Mouse (Mus musculus): ENCODE results near the gene Fam71f2. TPM values are rescaled to one million over a fixed set of nuclear protein-coding genes. Genes with fewer than 3 reads are reported as not detected.

Gene Fam71f2
- polyA plus RNA-seq, 1 experiment from 2014 or later = 0.72 TPM

- H3K9me3 ChIP-seq (replicated peaks) = no peaks in the 10 kb centered on the region
- ATAC-seq (ENCODE audit: low FRiP score) = no peak
- no peaks in the 10 kb centered on the region for H3K27me3 ChIP-seq
- no peak overlapping the region for H3K4me3 ChIP-seq
- H3K4me2 ChIP-seq (replicated peaks) = no peak overlapping the region
- no peaks in the 10 kb centered on the region for H3K36me3 ChIP-seq
- H3K9ac ChIP-seq = no peak overlapping the region
- no peak overlapping the region for H3K27ac ChIP-seq
- WGBS = 81% methylated on average over 6 of the region's 6 CpGs
- H3K4me1 ChIP-seq = no peaks in the 10 kb centered on the region
Observed at GRCm38 (mm10) chr6:29321586-29321985, 42.2 kb downstream of the Fam71f2 start.

GRCm38 (mm10) chr6:29322147-29322546 is 42.8 kb downstream of the Fam71f2 start:
- no peak overlapping the region for H3K4me3 ChIP-seq
- H3K4me1 ChIP-seq = no peaks in the 10 kb centered on the region
- no peak overlapping the region for H3K9ac ChIP-seq
- no peak overlapping the region for H3K4me2 ChIP-seq (replicated peaks)
- no peaks in the 10 kb centered on the region for H3K27me3 ChIP-seq
- no peak overlapping the region for H3K27ac ChIP-seq
- H3K9me3 ChIP-seq (replicated peaks) = no peaks in the 10 kb centered on the region
- WGBS = 95% methylated on average over 7 of the region's 7 CpGs
- no peaks in the 10 kb centered on the region for H3K36me3 ChIP-seq
- no peak for ATAC-seq (ENCODE audit: low FRiP score)

GRCm38 (mm10) chr6:29322735-29323134 is 43.3 kb downstream of the Fam71f2 start:
- Histone ChIP-seq H3K36me3 (no peaks in the 10 kb centered on the region), H3K4me2 (replicated peaks) (no peak overlapping the region), H3K4me3 (no peak overlapping the region), H3K9ac (no peak overlapping the region), H3K9me3 (replicated peaks) (no peaks in the 10 kb centered on the region), H3K27ac (no peak overlapping the region), H3K4me1 (no peaks in the 10 kb centered on the region), H3K27me3 (no peaks in the 10 kb centered on the region)
- WGBS = 73% methylated on average over 4 of the region's 4 CpGs
- no peak for ATAC-seq (ENCODE audit: low FRiP score)

- Histone ChIP-seq H3K4me3 (no peak overlapping the region), H3K4me2 (replicated peaks) (no peak overlapping the region), H3K27ac (no peak overlapping the region), H3K9ac (no peak overlapping the region), H3K9me3 (replicated peaks) (no peaks in the 10 kb centered on the region), H3K27me3 (no peaks in the 10 kb centered on the region), H3K4me1 (no peaks in the 10 kb centered on the region), H3K36me3 (no peaks in the 10 kb centered on the region)
- ATAC-seq (ENCODE audit: low FRiP score) = no peak
- WGBS = 91% methylated on average over 9 of the region's 9 CpGs
Observed at GRCm38 (mm10) chr6:29326961-29327360, 47.6 kb downstream of the Fam71f2 start.

GRCm38 (mm10) chr6:29329514-29329913 is 50.1 kb downstream of the Fam71f2 start:
- no peaks in the 10 kb centered on the region for H3K9me3 ChIP-seq (replicated peaks)
- H3K27me3 ChIP-seq = peaks cover 6% of the 10 kb centered on the region; the same call in 1 of the 2 replicates
- no peak overlapping the region for H3K4me2 ChIP-seq (replicated peaks)
- no peak overlapping the region for H3K4me3 ChIP-seq
- H3K9ac ChIP-seq = no peak overlapping the region
- no peak overlapping the region for H3K27ac ChIP-seq
- H3K4me1 ChIP-seq = no peaks in the 10 kb centered on the region
- 69% methylated on average over 4 of the region's 4 CpGs for WGBS
- no peaks in the 10 kb centered on the region for H3K36me3 ChIP-seq
- no peak for ATAC-seq (ENCODE audit: low FRiP score)

Other genes starting within 250 kb of the Fam71f2 start
- gene Lep, start 219.4 kb upstream of the Fam71f2 start, polyA plus RNA-seq (2016; fragmentation: Nextera tagmentation; extraction: Ambion mirVana) = not detected in 2 replicates
- 57.7 and 61.0 TPM in 2 replicates for gene Rbm28, start 114.6 kb upstream of the Fam71f2 start, polyA plus RNA-seq (2016; fragmentation: Nextera tagmentation; extraction: Ambion mirVana)
- 2.4 and 2.6 TPM in 2 replicates for gene Prrt4, start 100.0 kb upstream of the Fam71f2 start, polyA plus RNA-seq (2016; fragmentation: Nextera tagmentation; extraction: Ambion mirVana)
- 49.9 and 52.4 TPM in 2 replicates for gene Impdh1, start 63.2 kb upstream of the Fam71f2 start, polyA plus RNA-seq (2016; fragmentation: Nextera tagmentation; extraction: Ambion mirVana)
- 31.8 and 32.1 TPM in 2 replicates for gene Hilpda, start 7.1 kb upstream of the Fam71f2 start, polyA plus RNA-seq (2016; fragmentation: Nextera tagmentation; extraction: Ambion mirVana)
- gene Fam71f1, start 39.5 kb downstream of the Fam71f2 start, polyA plus RNA-seq (2016; fragmentation: Nextera tagmentation; extraction: Ambion mirVana) = 0.27 TPM in 1 of 2 replicates, not detected in the other
- 261 and 265 TPM in 2 replicates for gene Calu, start 68.5 kb downstream of the Fam71f2 start, polyA plus RNA-seq (2016; fragmentation: Nextera tagmentation; extraction: Ambion mirVana)
- gene Opn1sw, start 108.9 kb downstream of the Fam71f2 start, polyA plus RNA-seq (2016; fragmentation: Nextera tagmentation; extraction: Ambion mirVana) = 0.25 and 0.38 TPM in 2 replicates
- 35.6 and 36.0 TPM in 2 replicates for gene Ccdc136, start 116.7 kb downstream of the Fam71f2 start, polyA plus RNA-seq (2016; fragmentation: Nextera tagmentation; extraction: Ambion mirVana)
- 11.8 and 14.5 TPM in 2 replicates for gene Flnc, start 153.7 kb downstream of the Fam71f2 start, polyA plus RNA-seq (2016; fragmentation: Nextera tagmentation; extraction: Ambion mirVana)
- gene Atp6v1f, start 188.1 kb downstream of the Fam71f2 start, polyA plus RNA-seq (2016; fragmentation: Nextera tagmentation; extraction: Ambion mirVana) = 215 and 230 TPM in 2 replicates
- gene Atp6v1fnb, start 191.8 kb downstream of the Fam71f2 start, polyA plus RNA-seq (2016; fragmentation: Nextera tagmentation; extraction: Ambion mirVana) = 0.43 TPM in 1 of 2 replicates, not detected in the other
- gene Kcp, start 228.4 kb downstream of the Fam71f2 start, polyA plus RNA-seq (2016; fragmentation: Nextera tagmentation; extraction: Ambion mirVana) = 22.0 and 24.7 TPM in 2 replicates
- gene Irf5, start 247.0 kb downstream of the Fam71f2 start, polyA plus RNA-seq (2016; fragmentation: Nextera tagmentation; extraction: Ambion mirVana) = 2.9 and 3.2 TPM in 2 replicates

Measured in hindbrain, embryonic 12.5 days (tissue).